In the genomic region with DNA sequence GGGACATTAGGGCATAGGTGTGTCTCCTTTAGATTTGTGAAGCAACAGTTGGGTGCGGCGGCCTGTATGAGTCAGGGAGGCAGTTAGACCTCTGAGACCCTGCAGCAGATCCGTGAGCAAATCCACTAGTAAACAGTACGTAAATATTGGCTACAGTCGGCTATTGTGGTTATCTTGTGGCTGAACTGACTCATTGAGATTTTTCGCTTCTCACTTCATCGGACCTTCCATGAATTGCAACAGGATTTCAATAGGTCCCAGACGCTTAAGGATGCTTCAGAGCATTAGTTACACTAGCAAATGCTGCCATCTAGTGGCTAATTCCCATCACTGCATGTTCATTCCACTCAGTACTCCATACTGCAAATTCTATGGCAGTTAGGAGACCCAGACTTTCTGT, we compare ENCODE assay signal across 8 mouse cellular contexts.
A peak's percentile ranks its signal among the peaks of the same experiment; 100 is the strongest.
DNase-seq lines count a peak whose midpoint lies in the region; ATAC-seq and TF ChIP-seq lines count a peak whose summit lies in the region.

No protein-coding gene starts in this region.

- H3K36me3 ChIP-seq in forebrain, embryonic 12.5 days (replicated peaks) = no peaks in the 10 kb centered on the region
- H3K36me3 ChIP-seq in hindbrain, embryonic 10.5 days = no peaks in the 10 kb centered on the region
- H3K36me3 ChIP-seq in lung, embryonic 15.5 days = no peaks in the 10 kb centered on the region

- no peaks in the 10 kb centered on the region for H3K27me3 ChIP-seq in forebrain, embryonic 12.5 days
- no peaks in the 10 kb centered on the region for H3K27me3 ChIP-seq in hindbrain, embryonic 10.5 days (ENCODE audit: insufficient read depth, poor library complexity, severe bottlenecking)
- no peaks in the 10 kb centered on the region for H3K27me3 ChIP-seq in lung, embryonic 15.5 days

- no peak overlapping the region for H3K4me2 ChIP-seq in forebrain, embryonic 12.5 days
- no peak overlapping the region for H3K4me2 ChIP-seq in lung, embryonic 15.5 days

- 42% methylated on average over 8 of the region's 8 CpGs for WGBS in forebrain, embryonic 12.5 days
- WGBS in hindbrain, embryonic 10.5 days = 48% methylated on average over 8 of the region's 8 CpGs
- 24% methylated on average over 8 of the region's 8 CpGs for WGBS in lung, embryonic 15.5 days

- H3K9me3 ChIP-seq in forebrain, embryonic 12.5 days = no peaks in the 10 kb centered on the region
- no peaks in the 10 kb centered on the region for H3K9me3 ChIP-seq in hindbrain, embryonic 10.5 days
- no peaks in the 10 kb centered on the region for H3K9me3 ChIP-seq in lung, embryonic 15.5 days

- H3K4me1 ChIP-seq in forebrain, embryonic 12.5 days = no peaks in the 10 kb centered on the region
- no peaks in the 10 kb centered on the region for H3K4me1 ChIP-seq in hindbrain, embryonic 10.5 days (replicated peaks)
- no peaks in the 10 kb centered on the region for H3K4me1 ChIP-seq in lung, embryonic 15.5 days

- DNase-seq in MEL-GATA-1-ER (ENCODE audit: extremely low read depth, low read depth) = peak; percentile 22
- DNase-seq in c-Kit-positive CD71-positive TER-119-positive erythroid progenitor cells, embryonic 14.5 days (ENCODE audit: low spot score) = peak; percentile 24
- DNase-seq in hindbrain, embryonic 10.5 days (ENCODE audit: low spot score) = peak; percentile 60
- DNase-seq in layer of hippocampus, adult 2 months (ENCODE audit: low spot score in 2 of 2) = peak; percentile 64 to 76
- peak; percentile 65 for DNase-seq in ovary, postnatal 14 days (ENCODE audit: low spot score)

- peak; percentile 92 for ATAC-seq in forebrain, embryonic 12.5 days (ENCODE audit: low FRiP score)
- ATAC-seq in lung, embryonic 15.5 days (ENCODE audit: borderline replicate concordance, extremely low read depth, low FRiP score, low TSS enrichment) = peak; percentile 85; the same call in 1 of the 2 replicates
- no peak for ATAC-seq in erythroid progenitor cell, adult 5-6 weeks (replicated peaks; ENCODE audit: low FRiP score, poor library complexity, severe bottlenecking)

- H3K9ac ChIP-seq in forebrain, embryonic 12.5 days = no peak overlapping the region
- no peak overlapping the region for H3K9ac ChIP-seq in lung, embryonic 15.5 days

- no peak overlapping the region for H3K4me3 ChIP-seq in forebrain, embryonic 12.5 days (replicated peaks)
- no peak overlapping the region for H3K4me3 ChIP-seq in hindbrain, embryonic 10.5 days
- no peak overlapping the region for H3K4me3 ChIP-seq in layer of hippocampus, adult 2 months
- no peak overlapping the region for H3K4me3 ChIP-seq in lung, embryonic 15.5 days

- H3K27ac ChIP-seq in forebrain, embryonic 12.5 days = no peak overlapping the region
- H3K27ac ChIP-seq in hindbrain, embryonic 10.5 days = no peak overlapping the region
- H3K27ac ChIP-seq in layer of hippocampus, adult 2 months = no peak overlapping the region
- H3K27ac ChIP-seq in lung, embryonic 15.5 days = no peak overlapping the region

- TF ChIP-seq CTCF in layer of hippocampus, adult 2 months (conservative IDR thresholded peaks at IDR 0.05) = peak; percentile 94
